Mouse (Mus musculus) adrenal gland, postnatal 36 days (tissue): Measurements from ENCODE around the gene Gm20741. TPM values are rescaled to one million over a fixed set of nuclear protein-coding genes. Genes with fewer than 3 reads are reported as not detected.

Source experiments
- DNase-seq, 2 experiments: peaks; one replicate each; pipeline ENCODE4 v3.0.0; 2021; ENCODE audit warnings: mixed read lengths in 1 of 2
- long read RNA-seq, 2 experiments: library from polyadenylated mRNA; stranded (forward); transcript quantifications; one replicate each; pipeline ENCODE4 v2.0.0; 2021; ENCODE audit warnings: borderline sequencing depth in 2 of 2
- total RNA-seq, 2 experiments: library from RNA; stranded (reverse); gene quantifications; 2 replicates each; pipeline ENCODE4 v1.2.3; 2021

Gm20741 gene
- not detected for total RNA-seq
- long read RNA-seq, experiment 1: 0 reads
- long read RNA-seq, experiment 2: 0 reads

DNA sequence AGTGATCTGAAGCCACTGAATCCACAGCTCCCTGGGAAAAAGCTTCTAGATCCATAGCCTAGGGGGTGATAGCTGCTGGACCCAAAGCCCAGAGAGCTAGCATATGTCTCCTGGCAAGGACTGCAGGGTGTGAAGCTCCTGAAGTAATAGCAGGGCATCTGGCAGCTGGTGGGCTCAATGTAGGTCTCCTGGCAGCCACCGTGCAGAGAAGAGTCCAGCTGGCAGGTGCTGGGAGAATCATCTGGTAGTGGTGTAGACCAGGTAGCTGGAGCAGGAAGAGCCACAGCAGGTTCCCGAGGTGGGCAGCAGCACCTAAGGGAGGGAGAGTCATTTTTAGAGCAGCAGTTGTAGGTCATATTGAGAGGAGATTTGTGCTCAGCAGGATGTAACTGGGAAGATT is at the start of gene Gm20741:
Gene Gm20741 (minus strand): TSS at position 394 of the 400 bp plus-strand sequence.
- DNase-seq: no peak

GRCm38 (mm10) chr16:88851450-88851849 is 39.4 kb upstream of the Gm20741 start:
- peak; percentile 7 to 16 for DNase-seq

DNA sequence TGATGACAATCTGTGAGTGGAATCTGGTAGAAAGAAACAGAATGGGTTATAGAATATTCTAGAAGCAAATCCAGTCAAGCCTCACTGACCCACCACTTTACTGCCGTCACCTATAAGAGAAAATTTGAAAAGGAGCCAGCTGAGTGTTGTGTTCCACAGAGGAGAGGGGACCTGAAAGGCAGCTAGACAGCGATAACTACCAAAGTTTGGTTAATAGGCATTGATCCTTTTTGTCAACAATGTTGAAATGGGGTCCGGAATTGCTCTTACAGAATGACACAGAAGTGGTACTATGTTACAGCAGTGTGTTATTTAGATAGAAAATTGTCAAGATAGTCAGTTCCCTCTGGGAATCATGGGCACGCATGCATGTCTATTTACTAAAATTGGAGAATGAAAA is 36.5 kb upstream of the Gm20741 start:
- DNase-seq: no peak

- DNase-seq: no peak
Measured at GRCm38 (mm10) chr16:88847363-88847762, 35.3 kb upstream of the Gm20741 start.

- no peak for DNase-seq
Measured at GRCm38 (mm10) chr16:88826978-88827377, 15.0 kb upstream of the Gm20741 start.

- DNase-seq: no peak
Measured at GRCm38 (mm10) chr16:88826095-88826652, 14.2 kb upstream of the Gm20741 start, which contains the start of gene Krtap14. Krtap14 (minus strand) TSS chr16:88826145.

- peak in 1 of 2 experiments; percentile 3 for DNase-seq
Measured at GRCm38 (mm10) chr16:88823736-88824135, 11.7 kb upstream of the Gm20741 start.

DNA sequence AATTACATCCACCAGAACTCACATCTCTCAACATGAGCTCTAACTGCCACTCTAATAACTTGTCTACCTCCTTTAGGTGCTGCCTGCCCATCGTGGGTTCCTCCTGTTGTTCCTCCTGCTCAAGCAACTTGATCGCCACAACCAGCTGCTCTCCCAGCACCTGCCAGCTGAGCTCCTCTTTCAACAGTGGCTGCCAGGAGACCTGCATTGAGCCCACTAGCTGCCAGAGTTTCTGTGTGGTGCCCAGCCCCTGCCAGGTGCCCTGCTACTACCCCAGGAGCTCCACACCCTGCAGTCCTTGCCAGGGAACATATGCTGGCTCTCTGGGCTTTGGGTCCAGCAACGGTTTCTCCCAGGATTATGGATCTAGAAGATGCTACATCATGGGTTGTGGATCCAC is 8.0 kb upstream of the Gm20741 start, which contains the start of gene Krtap15:
Gene Krtap15 (plus strand): TSS at position 150 of the 400 bp plus-strand sequence.
- no peak for DNase-seq

- no peak for DNase-seq
Measured at GRCm38 (mm10) chr16:88786786-88787185, 25.2 kb downstream of the Gm20741 start.

DNA sequence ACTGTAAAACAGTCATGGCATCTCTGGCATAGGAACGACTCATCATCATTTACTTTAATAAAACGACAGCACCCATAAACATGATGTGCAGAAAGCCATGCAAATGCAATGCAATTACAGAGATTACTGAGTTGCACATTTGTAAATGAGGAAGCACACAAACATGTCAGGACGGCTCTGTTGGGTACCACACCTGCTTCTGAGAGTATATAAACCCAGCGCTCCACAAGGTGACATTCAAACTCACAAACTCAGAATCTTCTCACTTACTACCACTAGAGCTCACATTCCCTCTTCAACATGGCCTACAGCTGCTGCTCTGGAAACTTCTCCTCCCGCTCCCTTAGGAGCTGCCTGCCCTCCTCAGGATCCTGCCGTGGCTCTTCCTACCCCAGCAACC is 34.4 kb downstream of the Gm20741 start, which contains the start of gene Gm5965:
Gene Gm5965 (plus strand): TSS at position 301 of the 400 bp plus-strand sequence.
- DNase-seq: no peak

GRCm38 (mm10) chr16:88774106-88774505 is 37.9 kb downstream of the Gm20741 start, which contains the start of gene 2310057N15Rik:
2310057N15Rik (minus strand) TSS chr16:88774206.
- DNase-seq: no peak

Other genes starting within 250 kb of the Gm20741 start
- gene Cldn8, start 249.0 kb downstream of the Gm20741 start, total RNA-seq: not detected
- not detected for gene Krtap24-1, start 199.9 kb downstream of the Gm20741 start, total RNA-seq
- not detected for gene 2310079G19Rik, start 184.6 kb downstream of the Gm20741 start, total RNA-seq
- not detected for gene Krtap26-1, start 164.4 kb downstream of the Gm20741 start, total RNA-seq
- gene Krtap27-1, start 140.5 kb downstream of the Gm20741 start, total RNA-seq: not detected
- gene 2310061N02Rik, start 104.3 kb downstream of the Gm20741 start, total RNA-seq: not detected
- not detected for gene Krtap13-1, start 83.4 kb downstream of the Gm20741 start, total RNA-seq
- not detected for gene Krtap13, start 60.6 kb downstream of the Gm20741 start, total RNA-seq
- not detected for gene 2310034C09Rik, start 53.4 kb downstream of the Gm20741 start, total RNA-seq
- gene 2310057N15Rik, start 38.0 kb downstream of the Gm20741 start, total RNA-seq: not detected
- gene Gm5965, start 34.3 kb downstream of the Gm20741 start, total RNA-seq: not detected
- gene Krtap15, start 8.0 kb upstream of the Gm20741 start, total RNA-seq: not detected
- not detected for gene Krtap14, start 13.9 kb upstream of the Gm20741 start, total RNA-seq
- gene Krtap19-1, start 57.2 kb upstream of the Gm20741 start, total RNA-seq: not detected
- not detected for gene Krtap19-2, start 62.0 kb upstream of the Gm20741 start, total RNA-seq
- not detected for gene Krtap19-3, start 65.8 kb upstream of the Gm20741 start, total RNA-seq
- not detected for gene Krtap19-4, start 72.9 kb upstream of the Gm20741 start, total RNA-seq
- not detected for gene Krtap19-5, start 84.2 kb upstream of the Gm20741 start, total RNA-seq
- gene Krtap19-9b, start 120.0 kb upstream of the Gm20741 start, total RNA-seq: not detected
- gene Krtap16-3, start 150.7 kb upstream of the Gm20741 start, total RNA-seq: not detected
- gene Krtap22-2, start 198.5 kb upstream of the Gm20741 start, total RNA-seq: not detected
- gene Gm10229, start 203.1 kb upstream of the Gm20741 start, total RNA-seq: not detected
- not detected for gene Krtap6-1, start 219.5 kb upstream of the Gm20741 start, total RNA-seq
- not detected for gene Gm10228, start 229.3 kb upstream of the Gm20741 start, total RNA-seq
- not detected for gene Krtap6-5, start 235.7 kb upstream of the Gm20741 start, total RNA-seq